Mouse (Mus musculus) adrenal gland (tissue): Measurements from ENCODE around the gene Tmprss13.

ENCODE experiments used
- intact Hi-C: fragments of 180-260 bp; cut with DNase I; formaldehyde crosslinking; loops from one replicate; pipeline ENCODE4 v1.15.1; 2025

The Tmprss13 gene

DNA sequence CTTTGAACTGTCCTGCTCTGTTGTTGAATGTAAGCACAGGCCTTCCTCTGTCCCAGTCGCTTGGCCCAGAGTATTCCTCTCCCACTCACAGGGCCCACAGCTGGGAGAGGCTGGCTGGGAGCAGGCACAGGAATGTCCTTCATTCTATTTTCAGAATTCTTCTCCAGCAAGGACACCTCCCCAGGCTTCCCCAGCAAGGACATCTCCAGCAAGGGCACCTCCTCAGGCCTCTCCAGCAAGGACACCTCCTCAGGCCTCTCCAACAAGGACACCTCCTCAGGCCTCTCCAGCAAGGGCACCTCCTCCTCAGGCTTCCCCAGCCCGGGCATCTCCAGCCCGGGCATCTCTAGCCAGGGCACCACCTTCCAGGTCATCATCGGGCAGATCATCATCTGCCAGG is 9.4 kb downstream of the Tmprss13 start:
- intact Hi-C loops, result no loop called here

DNA sequence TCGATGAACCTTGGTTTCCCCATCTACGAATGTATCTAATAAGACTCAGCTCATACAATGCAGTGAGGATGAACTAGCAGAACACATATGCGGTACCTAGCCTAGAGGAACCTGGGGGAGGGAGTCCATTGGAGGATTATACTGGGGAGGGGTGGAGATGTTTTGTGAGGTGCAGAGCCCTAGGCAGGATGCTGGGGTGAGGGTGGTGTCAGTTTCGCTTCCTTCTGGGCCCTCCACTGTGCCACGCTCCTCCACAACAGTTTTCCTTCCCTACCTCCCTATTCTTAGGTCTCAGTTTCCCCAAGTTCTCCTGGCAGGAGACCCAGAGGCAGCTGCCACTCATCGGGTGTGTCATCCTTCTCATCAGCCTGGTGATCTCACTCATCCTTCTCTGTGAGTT is 10.7 kb downstream of the Tmprss13 start:
- intact Hi-C loops, result no loop called here

DNA sequence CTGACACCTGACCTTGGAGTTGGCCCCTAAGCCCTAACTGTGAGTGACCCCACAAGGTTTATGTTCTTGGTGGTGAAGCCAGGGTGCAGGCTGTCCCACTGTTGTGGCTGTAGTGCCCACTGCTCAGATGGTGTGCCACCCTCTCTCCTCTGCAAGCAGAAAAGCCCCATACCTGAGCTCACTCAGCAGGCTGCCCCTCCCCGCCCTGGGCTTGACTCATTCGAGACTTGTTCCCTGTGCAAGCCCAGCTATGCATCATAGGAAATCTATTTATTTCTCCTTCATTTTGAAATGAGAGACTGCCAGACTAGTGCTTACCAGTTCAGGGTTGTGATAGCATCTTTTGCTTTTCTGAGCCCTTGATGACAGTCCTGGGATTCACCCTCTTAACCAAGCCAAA is 18.5 kb downstream of the Tmprss13 start:
- intact Hi-C loops, result no loop called here

DNA sequence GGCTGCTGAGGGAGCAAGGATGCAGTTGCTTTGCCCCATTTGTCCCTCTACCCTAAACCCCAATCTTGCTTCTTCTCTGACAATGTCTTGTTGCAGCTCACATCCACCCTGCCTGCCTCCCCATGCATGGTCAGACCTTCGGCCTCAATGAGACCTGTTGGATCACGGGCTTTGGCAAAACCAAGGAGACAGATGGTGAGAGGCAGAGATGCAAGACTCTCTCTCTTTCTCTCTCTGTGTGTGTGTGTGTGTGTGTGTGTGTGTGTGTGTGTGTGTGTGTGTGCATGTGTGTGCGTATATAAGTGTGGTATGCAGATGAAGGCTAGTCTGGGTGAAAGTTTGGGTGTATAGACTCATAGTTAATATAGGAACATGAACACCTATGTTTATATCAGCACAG is 24.2 kb downstream of the Tmprss13 start:
- intact Hi-C loops, result no loop called here

DNA sequence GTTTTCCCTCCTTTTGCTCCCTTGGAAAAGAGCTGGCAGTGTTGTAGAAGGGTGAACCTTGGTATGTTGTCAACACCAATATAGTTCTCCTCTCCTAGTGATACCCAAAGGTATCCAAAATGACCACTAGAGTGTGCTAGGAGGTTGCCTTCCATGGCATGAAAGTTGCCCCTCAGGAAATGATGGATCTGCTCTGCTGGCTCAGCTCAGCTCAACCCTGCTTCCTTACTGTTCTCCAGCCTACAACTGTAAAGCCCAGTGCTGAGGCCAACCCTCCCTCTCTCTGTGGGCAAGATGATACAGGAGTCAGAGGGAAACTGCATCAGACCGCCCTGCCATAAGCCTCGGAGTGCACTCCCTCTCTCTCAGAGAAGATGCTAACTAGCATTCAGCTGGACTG is 26.6 kb downstream of the Tmprss13 start:
- intact Hi-C loops, result loop anchor here (2.0 kb wide), 2 partner anchors 43 to 45 kb away; no protein-coding TSS in a partner anchor

DNA sequence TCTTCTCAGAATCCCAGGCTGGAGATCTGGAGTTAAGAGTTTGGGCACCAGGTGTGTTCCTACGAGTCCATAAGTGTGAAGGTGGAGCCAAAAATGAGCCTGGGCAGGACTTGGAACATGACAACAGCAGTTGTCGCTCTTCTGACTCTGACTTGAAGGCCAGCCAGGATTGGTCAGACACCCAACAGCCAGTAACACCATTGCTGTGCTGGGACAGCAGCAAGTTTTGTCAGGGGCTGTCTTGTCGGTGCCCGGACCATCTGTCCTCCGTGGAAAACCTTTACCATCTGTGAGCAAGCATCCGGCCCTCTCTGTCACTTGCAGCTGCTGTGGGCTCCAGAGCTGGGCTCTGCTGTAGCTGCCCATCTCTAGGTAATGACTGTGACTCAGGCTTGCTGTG is 27.4 kb downstream of the Tmprss13 start:
- intact Hi-C loops, result no loop called here

DNA sequence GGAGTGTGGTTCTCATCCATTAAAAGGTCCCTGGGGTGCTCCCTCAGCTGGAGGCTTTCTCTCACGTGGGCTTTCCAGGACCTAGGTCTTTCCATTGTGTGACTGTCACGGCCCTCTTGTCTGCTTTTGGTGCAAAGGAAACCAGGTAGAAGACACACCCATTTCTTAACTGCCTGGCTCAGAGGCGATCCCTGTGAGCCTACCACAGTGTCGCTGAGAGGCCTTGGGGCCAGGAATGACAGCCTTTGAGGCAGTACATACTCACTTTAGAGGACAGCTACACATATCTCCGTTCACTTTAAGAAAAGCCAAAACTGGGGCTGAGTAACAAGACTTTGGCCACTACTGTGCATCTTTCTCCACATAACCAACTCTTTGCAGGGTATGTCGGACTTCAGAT is 29.7 kb downstream of the Tmprss13 start:
- intact Hi-C loops, result no loop called here

DNA sequence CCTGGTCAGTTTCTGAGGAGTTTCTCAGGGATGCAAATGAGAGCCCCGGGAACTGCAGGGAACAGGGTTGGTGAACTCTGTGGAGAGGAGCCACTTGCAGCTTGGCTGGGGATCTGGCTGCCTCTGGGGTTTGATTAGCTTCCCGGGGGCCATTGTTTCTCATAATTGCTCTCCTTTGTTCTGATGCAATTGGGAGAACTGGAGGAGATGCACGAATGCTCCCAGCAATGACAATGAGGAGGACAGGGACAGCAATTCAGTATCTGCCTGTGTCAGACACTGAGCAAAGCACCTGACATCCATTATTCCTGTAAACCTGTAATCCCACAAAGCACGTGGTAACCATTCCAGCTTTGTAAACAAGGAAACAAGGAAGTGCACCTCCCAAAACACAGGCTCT is 30.3 kb downstream of the Tmprss13 start:
- intact Hi-C loops, result no loop called here

DNA sequence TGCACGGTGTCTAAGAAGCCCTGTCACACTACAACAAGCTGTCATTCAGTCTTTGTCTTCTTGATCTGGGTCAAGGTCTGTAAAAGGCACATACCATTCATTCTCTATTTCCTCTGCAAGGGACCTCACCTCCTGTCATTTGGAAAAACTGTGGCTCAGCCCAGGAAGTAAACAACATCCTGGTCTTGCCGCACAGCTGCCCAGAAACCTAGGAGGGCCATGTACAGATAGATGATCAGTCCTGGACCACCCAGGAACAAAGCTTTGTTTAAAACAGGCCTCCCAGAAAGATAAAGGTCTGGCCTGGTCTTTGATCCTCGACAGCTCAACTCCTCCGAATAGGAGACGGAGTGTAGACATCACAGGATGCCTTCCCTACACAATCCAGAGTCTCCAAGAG is 31.0 kb downstream of the Tmprss13 start:
- intact Hi-C loops, result no loop called here

DNA sequence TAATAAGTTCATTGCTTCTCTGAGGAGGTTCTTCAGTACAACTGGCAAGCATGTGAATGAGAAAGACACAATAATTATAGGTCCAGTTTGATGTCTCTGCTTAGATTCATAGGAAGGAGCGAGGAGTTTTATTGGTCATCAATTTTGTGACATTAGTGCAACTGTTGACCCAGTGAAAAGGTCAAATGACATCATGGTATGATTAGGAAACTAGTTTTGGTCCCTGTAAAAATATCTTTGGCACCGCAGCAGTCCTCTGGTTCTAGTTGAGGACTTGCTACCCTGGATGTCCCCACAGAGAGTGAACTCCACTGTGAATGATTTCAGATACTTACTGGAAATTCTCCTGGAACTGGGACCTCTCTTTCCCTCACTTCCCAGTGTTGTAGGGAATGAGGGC is 36.3 kb downstream of the Tmprss13 start:
- intact Hi-C loops, result no loop called here

DNA sequence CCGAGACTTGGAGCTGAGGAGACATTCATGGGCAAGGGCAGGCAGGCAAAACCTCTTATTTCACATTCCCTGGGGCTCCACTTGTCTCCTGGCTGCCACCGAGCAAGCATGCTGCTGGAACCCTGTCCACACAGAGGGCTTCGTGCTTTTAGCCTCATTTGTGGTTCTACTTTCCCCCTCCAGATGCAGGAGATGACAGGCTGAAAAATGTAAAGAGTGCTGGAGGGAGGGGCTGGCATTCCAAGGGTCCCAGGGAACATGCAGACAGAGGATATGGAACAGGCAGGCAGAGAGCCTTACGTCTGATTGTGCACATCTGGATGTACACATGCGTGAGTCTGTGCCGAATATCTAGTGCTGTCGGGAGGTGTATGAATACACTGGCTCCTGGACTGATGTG is 39.5 kb downstream of the Tmprss13 start:
- intact Hi-C loops, result no loop called here

DNA sequence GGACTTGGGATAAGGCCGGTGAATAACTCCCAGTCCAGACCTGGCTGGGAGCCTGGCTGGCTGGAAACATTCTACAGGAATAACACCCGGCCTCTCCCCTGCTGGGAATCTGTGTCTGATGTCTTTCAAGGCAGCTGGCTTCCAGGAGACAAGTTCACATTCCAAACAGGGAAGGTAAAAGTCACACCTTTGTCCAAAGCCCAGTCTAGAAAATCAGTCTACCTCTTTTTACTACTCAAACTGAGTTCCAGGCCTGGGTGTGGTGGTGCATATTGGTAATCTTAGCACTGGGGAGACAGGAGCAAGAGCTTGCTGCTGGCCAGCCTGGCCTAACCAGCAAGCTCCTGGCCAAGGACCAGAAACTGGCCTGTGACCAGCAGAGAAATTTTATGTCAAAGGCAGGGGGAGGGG is 43.2 kb downstream of the Tmprss13 start:
- intact Hi-C loops, result no loop called here

DNA sequence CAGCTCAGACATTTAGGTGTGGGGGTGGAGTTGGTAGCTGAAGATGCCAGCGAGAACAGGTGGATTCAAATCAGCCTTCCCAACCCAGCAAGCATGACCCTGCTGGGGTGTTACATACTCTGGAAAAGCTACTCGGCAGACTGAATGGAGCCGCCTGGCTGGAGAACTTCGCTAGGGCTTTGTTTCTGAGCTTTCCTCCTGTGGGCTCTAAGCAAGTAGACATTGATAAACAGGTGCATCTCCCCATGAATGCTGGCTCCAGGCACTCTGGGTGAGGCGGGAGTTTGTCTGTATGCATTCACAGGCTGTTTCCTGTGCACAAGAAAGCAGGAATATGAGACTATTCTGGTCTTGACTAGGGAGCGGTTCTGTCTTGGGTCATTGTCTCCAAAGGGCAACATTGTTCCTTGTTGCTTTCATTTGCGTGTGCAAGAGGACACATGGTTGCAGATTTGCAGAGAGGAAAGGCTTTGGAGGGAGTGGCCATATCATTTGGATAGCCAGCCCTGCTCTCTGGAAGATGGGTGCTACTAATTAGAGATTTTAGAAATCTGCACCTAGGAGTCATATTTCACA is 44.8 kb downstream of the Tmprss13 start:
- intact Hi-C loops, result no loop called here

DNA sequence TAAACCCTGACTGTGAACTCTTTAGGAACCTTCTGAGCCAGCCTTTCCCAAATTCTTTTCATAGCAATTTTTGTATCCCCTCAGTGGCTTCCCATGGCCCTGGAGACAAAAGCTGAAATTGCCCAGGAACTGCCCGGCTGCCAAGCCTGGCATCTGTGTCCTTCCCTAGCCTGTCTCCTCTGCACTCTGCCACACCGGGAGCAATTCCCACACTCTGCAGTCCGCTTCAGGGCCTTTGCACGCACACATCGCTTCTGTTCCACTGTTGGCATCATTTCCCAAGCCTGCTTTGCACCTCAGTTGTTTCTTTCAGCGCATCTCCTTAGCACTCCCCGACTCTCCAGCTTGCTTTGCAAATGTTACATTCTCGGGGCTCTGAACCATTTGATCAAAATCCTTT is 48.8 kb downstream of the Tmprss13 start:
- intact Hi-C loops, result no loop called here

DNA sequence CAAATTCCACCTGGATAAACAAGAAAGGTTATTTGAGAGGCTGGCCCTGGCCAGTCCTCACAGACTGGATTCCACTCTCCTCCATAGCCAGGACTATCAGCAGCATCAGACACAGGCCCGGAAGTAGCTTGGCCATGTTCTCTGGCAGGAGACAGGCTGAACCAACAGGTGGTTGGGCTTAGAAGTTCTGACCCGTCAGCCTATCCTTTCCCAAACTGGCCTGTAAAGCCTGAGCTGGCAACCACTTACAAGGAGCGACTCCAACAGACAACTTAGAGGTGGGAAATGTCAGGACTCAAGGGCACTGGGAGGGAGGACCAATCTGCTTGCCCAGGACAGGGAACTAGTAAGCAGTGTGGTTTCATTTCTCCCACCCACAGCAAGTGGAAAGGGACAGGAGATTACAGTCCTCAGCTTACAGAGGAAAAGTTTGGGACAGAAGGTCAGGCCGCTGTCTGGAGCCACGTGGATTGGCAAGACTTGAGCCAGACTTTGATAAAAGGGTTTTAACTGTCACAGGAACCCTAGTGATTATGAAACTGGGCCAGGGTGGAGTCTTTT is 49.5 kb downstream of the Tmprss13 start:
- intact Hi-C loops, result no loop called here

DNA sequence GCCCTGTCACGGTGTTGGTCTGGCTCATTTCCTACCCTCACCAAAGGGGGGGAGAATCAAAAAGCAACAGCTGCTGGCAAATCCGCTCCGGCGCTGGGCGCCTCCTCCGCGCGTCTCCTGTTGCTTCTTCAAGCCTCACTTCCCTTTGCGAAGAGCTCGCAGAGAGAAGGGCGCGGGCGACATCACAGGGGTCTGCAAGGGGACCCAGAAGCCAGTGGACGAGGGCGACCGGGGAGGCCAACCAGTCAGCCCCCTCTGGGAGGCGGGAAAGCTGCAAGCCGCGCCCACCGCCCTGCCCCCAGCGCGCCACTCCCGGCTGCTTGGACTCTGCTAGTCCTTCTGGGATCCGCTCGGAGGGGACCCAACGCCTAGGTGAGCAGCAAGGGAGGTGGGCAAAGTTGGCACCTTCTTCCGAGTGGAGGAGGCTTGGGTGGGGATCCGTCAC is 51.2 kb downstream of the Tmprss13 start, which contains the start of gene Fxyd6:
Gene Fxyd6 (plus strand): TSS at position 69 of the 445 bp plus-strand sequence.
- intact Hi-C loops, result no loop called here

DNA sequence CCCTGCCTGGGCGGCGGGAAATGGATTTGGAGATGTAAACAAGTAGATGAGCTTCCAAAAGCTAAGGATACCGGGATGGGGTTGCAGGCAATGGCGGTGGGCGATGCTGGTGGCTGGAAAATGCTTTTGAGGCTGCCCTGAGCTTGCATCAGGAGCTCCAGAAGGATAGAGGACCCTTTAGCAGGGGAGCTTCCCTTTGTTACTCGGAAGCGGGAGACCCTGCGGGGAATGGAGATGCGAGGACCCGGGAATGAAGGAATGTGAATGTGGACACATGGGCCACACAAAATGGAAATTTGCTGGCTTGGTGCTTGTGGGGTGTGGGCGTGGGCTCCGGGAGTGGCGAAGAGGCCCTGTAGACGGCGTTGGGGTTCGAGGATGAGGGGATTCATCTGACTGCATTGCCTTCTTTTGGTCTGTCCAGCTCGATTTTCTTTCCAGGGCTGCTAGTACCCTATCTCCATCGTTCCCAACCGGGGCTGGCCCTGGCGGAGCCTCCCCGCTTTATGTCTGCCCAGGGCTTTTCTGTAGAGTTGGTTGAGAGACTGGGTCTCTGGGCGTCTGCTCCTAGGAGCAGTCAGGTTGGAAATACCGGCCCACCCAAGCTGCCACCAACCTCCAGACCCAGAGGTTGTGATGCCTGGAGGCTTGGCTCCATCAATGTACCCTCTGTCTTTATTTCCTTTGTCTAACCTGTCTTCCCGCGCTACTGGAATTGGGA is 51.9 kb downstream of the Tmprss13 start:
- intact Hi-C loops, result no loop called here

DNA sequence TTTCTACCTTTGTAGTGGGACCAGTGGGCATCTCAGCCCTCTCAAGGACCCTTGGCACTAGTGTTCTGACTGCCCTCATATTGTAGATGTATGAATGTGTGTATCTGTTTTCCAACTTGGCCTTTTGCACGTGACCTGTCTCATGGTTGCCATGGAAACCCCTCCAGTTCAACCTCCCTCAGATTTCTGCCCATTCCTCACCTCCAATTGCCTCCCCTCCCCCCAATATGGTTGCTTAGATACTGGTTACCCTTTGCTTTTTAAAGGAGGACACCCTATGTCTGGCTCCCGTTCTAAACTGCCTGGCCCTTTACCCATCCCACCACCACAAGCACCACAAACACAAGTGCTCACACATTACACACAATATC is 52.4 kb downstream of the Tmprss13 start:
- intact Hi-C loops, result no loop called here

DNA sequence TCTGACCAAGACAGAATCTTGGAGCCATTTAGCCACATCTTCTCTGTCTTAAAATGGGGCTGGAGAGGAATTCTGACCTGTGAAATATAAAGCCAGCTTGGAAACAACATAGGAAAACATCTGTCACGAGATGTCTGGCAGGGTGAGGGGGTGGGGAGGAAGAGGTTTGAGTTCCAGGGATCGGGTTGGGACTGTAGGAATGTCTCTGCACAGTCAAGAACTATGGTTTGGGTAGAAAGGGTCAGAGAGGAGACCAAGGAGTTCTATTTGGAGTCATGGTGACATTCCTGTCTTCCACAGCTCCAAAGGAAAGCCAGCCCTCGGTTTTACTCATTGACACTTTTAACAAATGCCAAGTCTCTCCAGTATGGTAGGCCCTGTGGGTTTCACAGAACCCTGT is 55.0 kb downstream of the Tmprss13 start:
- intact Hi-C loops, result no loop called here

DNA sequence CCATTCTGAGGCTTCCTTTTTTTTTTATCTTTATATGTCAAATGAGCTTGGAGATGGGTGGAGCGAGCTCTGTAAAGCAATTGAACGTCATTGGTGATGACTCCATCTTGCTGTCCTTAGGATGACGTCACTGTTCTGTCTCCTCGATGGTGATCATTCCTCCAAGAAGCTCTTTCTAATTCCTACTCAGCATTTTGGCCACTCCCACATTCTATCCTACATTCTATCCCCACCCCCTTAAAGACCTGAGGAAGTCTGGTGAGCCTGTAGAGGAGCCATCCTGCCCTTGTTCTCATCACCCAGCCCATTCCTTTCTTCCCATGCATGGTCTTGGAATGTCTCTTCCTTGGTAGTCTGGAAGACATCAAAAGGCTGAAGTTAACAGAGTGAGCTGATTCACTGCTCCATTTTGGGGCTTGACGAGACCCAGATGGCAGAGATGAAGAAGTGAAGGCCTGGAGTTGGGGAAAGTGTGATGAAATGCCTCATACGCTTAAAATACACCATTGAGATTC is 56.1 kb downstream of the Tmprss13 start:
- intact Hi-C loops, result no loop called here

DNA sequence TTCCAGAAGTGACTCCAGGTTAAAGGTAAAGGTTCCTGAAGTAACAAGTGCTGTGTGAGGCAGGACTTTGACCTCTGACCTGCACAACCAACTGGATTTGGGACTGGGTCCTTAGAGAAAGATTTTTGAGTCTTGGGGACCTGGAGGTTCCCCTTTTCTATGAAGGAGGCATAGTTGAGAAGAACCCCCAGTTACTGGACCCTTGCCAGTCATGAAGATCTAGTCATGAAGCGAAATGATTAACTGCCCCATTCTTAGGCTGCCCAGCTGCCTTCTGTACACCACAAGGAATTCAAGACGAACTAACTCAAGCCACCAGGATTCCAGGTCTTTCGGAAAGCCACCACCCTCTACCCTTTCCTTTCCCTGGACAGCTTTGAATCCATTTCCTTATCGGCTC is 57.5 kb downstream of the Tmprss13 start:
- intact Hi-C loops, result no loop called here

DNA sequence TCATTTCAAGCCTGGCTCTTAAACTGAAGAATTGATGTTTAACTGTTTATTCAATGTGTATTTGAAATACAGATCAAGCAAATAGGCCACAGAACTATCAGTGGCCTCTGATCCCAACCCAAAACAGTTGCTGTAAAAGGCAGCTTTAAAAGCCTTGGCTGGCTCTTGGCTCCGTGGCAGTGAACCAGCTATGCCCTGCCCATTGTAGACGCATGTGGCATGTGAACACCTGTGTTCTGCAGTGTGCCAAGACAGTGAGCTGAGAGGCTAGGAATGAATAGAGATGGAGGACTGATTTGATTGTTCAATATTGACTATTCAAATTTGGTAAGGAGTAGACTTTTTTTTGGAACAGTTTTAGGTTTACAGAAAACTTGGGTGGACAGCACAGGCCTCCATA is 58.0 kb downstream of the Tmprss13 start:
- intact Hi-C loops, result no loop called here
